Mouse (Mus musculus): Measurements from ENCODE around the gene Gulp1.

- no peak for TF ChIP-seq CTCF (conservative IDR thresholded peaks at IDR 0.05; ENCODE audit: low read length)
- TF ChIP-seq NANOG (IDR thresholded peaks at IDR 0.05; ENCODE audit: borderline replicate concordance, low read length): no peak
- no peak for TF ChIP-seq POU5F1 (IDR thresholded peaks at IDR 0.05; ENCODE audit: borderline replicate concordance, low read length)
These were observed 128.1 kb downstream of the Gulp1 start for GRCm38 (mm10) chr1:44679415-44679814.

Data from E14TG2a.4 (cell line).